Mouse (Mus musculus): ENCODE results near the gene 1700088E04Rik.

Gene 1700088E04Rik

GRCm38 (mm10) chr15:79131442-79131841 is 9.6 kb downstream of the 1700088E04Rik start:
- peak; percentile 87 for DNase-seq (ENCODE audit: low spot score)

- DNase-seq (ENCODE audit: low spot score): no peak
Measured at GRCm38 (mm10) chr15:79130782-79131181, 10.3 kb downstream of the 1700088E04Rik start.

GRCm38 (mm10) chr15:79129311-79129710 is 11.7 kb downstream of the 1700088E04Rik start:
- no peak for DNase-seq (ENCODE audit: low spot score)

GRCm38 (mm10) chr15:79128208-79128607 is 12.8 kb downstream of the 1700088E04Rik start:
- no peak for DNase-seq (ENCODE audit: low spot score)

- DNase-seq (ENCODE audit: low spot score): no peak
Measured at GRCm38 (mm10) chr15:79127101-79127500, 14.0 kb downstream of the 1700088E04Rik start.

GRCm38 (mm10) chr15:79126217-79126932 is 14.7 kb downstream of the 1700088E04Rik start:
- peak; percentile 53 for DNase-seq (ENCODE audit: low spot score)

- no peak for DNase-seq (ENCODE audit: low spot score)
Measured at GRCm38 (mm10) chr15:79124331-79124875, 16.6 kb downstream of the 1700088E04Rik start.

GRCm38 (mm10) chr15:79123751-79124150 is 17.3 kb downstream of the 1700088E04Rik start:
- DNase-seq (ENCODE audit: low spot score): no peak

GRCm38 (mm10) chr15:79122546-79122945 is 18.5 kb downstream of the 1700088E04Rik start:
- no peak for DNase-seq (ENCODE audit: low spot score)

- peak; percentile 79 for DNase-seq (ENCODE audit: low spot score)
Measured at GRCm38 (mm10) chr15:79122119-79122518, 18.9 kb downstream of the 1700088E04Rik start.

GRCm38 (mm10) chr15:79119491-79119890 is 21.6 kb downstream of the 1700088E04Rik start:
- DNase-seq (ENCODE audit: low spot score): no peak

GRCm38 (mm10) chr15:79115276-79115675 is 25.8 kb downstream of the 1700088E04Rik start:
- DNase-seq (ENCODE audit: low spot score): no peak

GRCm38 (mm10) chr15:79111774-79112173 is 29.3 kb downstream of the 1700088E04Rik start:
- DNase-seq (ENCODE audit: low spot score): peak; percentile 46

- no peak for DNase-seq (ENCODE audit: low spot score)
Measured at GRCm38 (mm10) chr15:79110528-79110927, 30.5 kb downstream of the 1700088E04Rik start.

GRCm38 (mm10) chr15:79110031-79110430 is 31.0 kb downstream of the 1700088E04Rik start:
- no peak for DNase-seq (ENCODE audit: low spot score)

- DNase-seq (ENCODE audit: low spot score): peak; percentile 30
Measured at GRCm38 (mm10) chr15:79109321-79109934, 31.6 kb downstream of the 1700088E04Rik start.

- peak; percentile 73 for DNase-seq (ENCODE audit: low spot score)
Measured at GRCm38 (mm10) chr15:79108421-79109320, 32.4 kb downstream of the 1700088E04Rik start, which contains the start of gene Micall1. Gene Micall1, plus strand, starts transcription at chr15:79108898.

- DNase-seq (ENCODE audit: low spot score): peak; percentile 58
Measured at GRCm38 (mm10) chr15:79107966-79108365, 33.1 kb downstream of the 1700088E04Rik start.

- DNase-seq (ENCODE audit: low spot score): no peak
Measured at GRCm38 (mm10) chr15:79105804-79106203, 35.2 kb downstream of the 1700088E04Rik start.

GRCm38 (mm10) chr15:79103264-79103663 is 37.8 kb downstream of the 1700088E04Rik start:
- no peak for DNase-seq (ENCODE audit: low spot score)

GRCm38 (mm10) chr15:79101531-79101930 is 39.5 kb downstream of the 1700088E04Rik start:
- no peak for DNase-seq (ENCODE audit: low spot score)

GRCm38 (mm10) chr15:79100391-79100790 is 40.7 kb downstream of the 1700088E04Rik start:
- no peak for DNase-seq (ENCODE audit: low spot score)

All from adipocyte (in vitro differentiated cells).